Mouse (Mus musculus) brain, adult 10 weeks (tissue): ENCODE measurements around the gene Vmn2r67. TPM values are rescaled to one million over a fixed set of nuclear protein-coding genes. Genes with fewer than 3 reads are reported as not detected.

Experiments used
- polyA plus RNA-seq: library from polyadenylated mRNA; stranded (reverse); fragments of 350-450 nt; fragmentation: Illumina TruSeq; extraction: RNeasy Lipid Tissue Mini Kit (QIAGEN cat#74804); gene quantifications from one replicate; pipeline ENCODE4 v1.2.3, GENCODE M21; 2015; ENCODE audit warnings: low read depth, low replicate concordance

Vmn2r67 gene
- polyA plus RNA-seq: not detected

GRCm38 (mm10) chr7:85155898-85156297 is at the start of gene Vmn2r67:
TSS of gene Vmn2r67 (minus strand) at chr7:85155998.

Other genes with a start within 250 kb of the Vmn2r67 start
- gene Vmn2r65, start 191.9 kb downstream of the Vmn2r67 start, polyA plus RNA-seq: not detected
- not detected for gene Vmn2r66, start 143.7 kb downstream of the Vmn2r67 start, polyA plus RNA-seq
- not detected for gene Vmn2r68, start 81.8 kb upstream of the Vmn2r67 start, polyA plus RNA-seq